Mouse (Mus musculus) cerebellum, adult 18-20 months (tissue): ENCODE results near the gene Pfkp.

Experiments
- DNase-seq, 2 experiments: peaks; one replicate each; pipeline ENCODE4 v3.0.0; 2021

Pfkp gene

DNA sequence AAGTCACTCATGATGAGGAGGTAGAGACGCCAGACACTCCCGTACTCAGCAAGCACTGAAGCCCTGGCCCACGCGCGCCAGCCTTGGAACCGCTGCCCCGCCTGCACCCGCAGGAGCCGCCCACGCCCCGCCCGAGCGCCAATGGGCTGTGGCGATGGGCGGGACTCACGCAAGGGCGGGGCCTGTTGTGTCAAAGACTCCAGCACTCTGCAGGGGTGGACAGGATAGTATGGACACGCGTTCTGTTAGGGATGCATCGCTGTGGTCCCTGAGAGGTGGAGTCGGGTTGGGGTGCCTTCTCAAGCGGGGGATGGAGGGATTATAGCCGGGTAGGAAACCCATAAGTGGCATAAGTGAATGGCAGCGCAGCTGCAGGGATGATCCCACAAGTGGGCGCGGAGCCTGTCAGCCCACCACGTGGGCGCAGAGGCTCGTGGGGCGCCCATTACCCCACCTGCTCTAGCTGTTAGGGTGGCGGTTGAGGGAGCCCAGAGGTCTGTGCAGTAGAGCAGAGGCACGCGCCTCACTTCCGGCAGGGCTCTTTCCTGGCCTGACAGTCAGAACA lies at the start of gene Pfkp:
Gene Pfkp, minus strand, starts transcription at position 109 of the 565 bp plus-strand sequence.
- peak; percentile 96 for DNase-seq

DNA sequence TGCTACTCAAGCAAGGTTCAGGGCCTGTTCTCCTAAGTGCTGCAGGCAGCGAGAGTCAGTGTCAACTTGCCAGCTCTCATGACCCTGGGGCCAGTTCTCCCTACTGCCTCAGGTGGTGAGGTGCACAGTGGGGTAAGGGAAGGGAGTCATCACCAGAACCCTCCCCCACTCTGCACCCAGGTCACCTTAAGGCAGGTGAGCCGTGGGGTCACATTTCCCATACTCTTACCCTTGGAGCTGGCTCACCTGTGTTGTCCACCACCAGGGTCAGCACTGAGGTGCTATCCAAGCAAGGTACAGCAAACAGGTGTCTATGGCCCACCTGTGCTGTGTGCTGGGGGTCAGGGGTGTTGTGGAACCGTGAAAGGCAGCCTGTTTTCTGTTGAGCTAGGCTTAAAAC lies 42.0 kb upstream of the Pfkp start:
- DNase-seq = no peak

DNA sequence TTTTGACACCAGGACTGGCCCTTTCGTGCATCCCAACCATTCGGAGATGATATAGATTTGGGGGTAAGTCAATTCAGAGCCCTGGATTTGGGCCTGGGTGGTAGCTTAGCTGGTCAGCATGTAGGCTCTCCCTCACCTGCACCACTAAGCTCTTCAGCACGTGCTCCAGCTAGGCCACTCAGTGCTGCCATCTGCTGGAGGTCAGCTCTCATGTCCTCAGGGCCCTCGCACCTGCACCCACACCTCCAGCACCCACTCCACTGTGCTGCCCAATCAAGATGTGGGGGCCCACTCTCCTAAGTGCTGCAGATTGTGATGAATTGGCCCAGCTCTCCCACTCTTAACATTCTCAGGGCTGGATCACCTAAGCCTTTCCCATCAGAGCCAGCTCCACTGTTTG lies 41.4 kb upstream of the Pfkp start:
- peak; percentile 66 to 70 for DNase-seq

DNA sequence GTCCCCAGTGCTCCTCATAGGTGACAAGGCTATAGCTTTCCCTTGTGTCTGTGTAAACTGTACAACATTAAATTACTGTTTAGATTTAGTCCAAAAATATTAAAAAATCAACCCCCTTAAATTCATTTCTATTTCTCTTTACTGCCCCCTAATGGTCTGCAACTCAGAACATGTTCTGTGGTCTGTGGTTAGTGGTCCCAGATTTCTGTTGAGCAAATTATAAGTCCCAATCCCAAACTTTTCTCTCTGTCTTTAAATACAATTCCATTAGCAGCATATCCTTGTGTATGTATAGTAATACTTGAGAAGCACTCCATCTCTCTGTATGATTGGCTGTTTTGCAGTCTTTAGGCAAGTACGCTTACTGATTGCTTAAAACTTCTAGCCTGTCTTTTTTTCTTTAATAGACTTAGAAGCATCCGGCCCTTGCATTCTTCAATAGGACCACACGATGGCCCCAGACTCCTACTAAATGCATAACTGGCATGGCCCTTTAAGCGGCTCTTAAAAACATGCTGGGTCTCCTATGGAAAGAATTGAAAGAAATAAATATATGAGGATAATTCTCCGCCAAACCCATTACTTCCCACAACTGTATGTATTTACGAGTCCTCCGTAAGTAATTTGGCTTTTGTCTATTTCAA lies 40.3 kb upstream of the Pfkp start:
- DNase-seq = peak in 1 of 2 experiments; percentile 37

DNA sequence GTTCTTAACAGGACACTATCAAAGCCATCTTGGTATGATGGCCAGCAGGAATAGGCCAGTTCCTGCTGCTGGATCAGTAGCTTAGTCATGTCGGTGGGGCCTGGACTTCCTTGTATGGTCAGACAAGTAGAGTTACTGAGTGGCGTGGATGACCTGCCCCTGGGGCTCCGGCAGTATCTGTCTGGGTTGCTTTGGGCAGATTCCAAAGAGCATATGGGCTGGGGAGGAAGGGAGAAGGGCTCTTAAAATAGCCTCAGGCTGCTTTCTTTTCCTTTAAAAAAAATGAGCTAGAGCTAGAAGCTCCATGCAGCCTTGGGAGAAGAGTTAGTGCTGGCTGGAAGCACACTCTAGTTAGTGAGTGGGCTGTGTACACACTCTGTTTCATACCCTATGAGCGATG lies 18.3 kb upstream of the Pfkp start:
- peak; percentile 49 to 54 for DNase-seq

DNA sequence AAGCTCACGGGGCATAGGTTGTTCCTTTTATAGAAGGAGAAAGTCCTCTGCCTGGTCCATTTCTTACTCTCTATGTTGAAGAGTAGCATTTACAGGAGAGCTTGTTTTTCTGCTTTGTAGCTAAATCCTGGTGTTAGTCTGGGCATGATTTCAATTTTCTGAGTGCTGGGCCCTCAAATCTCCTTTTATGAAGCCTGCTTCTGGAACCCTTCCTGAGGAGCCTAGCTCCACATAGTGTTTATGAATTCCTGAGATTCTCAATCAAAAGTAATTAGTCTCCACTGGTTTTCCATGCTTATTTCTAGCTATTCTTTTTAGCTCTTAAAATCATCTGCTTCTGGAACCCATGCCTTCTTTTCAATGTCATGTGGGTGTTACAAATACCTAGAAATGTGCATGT lies 16.9 kb upstream of the Pfkp start:
- DNase-seq = no peak

DNA sequence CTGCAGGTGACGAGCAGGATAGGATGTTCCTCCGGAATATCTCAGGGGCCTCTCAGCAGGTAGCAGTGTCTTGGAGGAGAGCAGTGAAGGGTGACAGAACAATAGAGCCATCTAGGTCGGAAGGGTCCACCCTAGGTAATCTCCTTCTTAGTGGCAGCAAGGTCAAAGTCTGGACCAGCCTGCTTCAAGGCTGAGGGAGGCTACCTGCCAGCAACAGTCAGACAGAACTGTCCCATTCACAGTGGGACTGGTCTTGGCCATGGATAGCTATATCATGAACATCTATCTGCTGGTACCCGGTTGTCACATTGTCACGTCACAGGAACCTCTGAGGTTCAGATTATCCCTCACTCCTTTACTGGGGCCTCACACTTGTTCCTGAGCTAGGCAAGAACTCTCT lies 15.6 kb upstream of the Pfkp start:
- DNase-seq = no peak

DNA sequence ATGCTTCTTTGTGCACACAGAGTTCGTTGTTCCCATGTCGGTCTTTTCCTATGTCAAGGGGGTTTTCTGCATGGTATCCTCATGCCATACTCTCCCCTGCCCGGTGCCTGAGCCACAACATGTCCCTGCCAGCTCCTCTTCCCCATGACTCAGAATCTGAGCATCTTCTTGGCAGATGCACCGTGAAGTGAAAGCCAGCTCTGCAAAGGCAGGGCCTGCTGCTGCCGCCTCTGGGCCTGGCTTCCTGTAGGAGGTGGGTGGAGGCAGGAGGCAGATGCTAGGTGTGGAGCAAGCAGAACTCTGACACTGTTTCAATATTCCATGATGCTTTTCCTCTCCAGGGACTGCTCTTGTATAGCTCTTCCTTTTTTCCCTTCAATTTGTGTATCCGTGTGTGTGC lies 10.7 kb upstream of the Pfkp start:
- DNase-seq = no peak

DNA sequence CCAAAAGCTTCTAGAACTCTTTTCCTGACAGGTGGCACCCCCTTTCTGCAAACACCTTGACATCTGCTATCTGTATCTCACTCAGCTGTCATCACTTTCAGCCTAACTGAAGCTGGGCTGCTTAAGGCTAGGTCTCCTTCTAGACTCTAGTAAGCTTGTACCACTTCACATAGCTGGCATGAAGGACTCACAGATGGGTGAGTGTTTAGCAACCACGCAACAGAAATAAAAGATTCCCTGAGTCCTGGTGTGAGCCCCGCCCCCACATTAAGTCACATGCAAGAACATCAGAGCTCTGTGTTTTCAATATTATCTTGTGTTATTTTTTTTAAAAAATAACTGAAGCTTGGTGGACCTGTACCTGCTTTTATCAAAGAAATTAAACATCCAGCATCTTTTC lies 8.7 kb upstream of the Pfkp start:
- DNase-seq = no peak

DNA sequence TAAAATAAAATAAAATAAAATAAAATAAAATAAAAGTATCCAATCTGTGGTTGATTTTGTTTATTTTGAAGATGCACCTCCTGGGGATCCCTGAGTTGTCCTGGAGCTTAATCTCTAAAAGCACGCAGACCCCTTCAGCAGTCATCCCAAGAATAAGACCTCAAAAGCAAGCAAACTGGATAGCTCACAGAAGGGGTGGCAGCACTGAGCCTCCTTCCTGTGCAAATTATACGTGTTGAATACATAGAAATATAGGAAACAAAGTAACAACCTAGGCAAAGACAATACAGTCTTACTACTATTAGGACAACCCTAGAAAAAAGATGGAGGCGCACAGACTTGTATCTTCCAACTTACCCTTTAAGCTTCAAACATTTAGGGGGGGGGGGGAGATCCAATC lies 965 bp upstream of the Pfkp start:
- DNase-seq = no peak

DNA sequence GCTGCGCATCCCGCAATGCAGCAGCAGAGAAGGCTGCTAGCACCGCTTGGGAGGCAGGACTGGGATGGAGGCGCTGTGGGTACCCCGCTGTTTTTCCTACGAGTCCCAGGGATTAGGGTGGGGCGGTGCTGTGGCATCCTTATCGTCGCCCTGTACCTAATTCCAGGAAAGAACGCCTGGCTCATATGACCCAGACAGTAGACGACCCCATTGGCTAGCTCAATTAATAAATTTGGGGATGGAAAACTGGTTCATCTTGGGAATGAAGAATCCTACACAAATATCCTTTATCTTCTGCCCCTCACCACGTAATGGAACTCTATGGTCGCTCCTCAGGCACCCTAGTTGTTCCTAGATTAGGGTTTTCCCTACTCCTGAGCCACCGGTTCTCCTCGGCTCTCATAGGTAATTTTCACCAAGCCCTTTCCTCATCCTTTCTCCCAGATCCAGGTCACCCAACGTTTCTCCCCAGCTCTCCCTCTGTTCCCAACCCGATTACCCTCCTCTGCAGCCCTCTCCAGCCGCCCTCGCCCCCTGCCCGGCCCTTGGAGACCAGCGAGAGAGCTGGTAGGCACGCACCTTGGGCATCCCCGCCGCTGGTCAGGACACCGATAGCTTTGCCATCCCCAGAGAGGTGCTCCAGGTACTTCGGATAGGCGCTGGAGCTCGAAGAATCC lies 447 bp downstream of the Pfkp start:
- peak; percentile 46 to 56 for DNase-seq

DNA sequence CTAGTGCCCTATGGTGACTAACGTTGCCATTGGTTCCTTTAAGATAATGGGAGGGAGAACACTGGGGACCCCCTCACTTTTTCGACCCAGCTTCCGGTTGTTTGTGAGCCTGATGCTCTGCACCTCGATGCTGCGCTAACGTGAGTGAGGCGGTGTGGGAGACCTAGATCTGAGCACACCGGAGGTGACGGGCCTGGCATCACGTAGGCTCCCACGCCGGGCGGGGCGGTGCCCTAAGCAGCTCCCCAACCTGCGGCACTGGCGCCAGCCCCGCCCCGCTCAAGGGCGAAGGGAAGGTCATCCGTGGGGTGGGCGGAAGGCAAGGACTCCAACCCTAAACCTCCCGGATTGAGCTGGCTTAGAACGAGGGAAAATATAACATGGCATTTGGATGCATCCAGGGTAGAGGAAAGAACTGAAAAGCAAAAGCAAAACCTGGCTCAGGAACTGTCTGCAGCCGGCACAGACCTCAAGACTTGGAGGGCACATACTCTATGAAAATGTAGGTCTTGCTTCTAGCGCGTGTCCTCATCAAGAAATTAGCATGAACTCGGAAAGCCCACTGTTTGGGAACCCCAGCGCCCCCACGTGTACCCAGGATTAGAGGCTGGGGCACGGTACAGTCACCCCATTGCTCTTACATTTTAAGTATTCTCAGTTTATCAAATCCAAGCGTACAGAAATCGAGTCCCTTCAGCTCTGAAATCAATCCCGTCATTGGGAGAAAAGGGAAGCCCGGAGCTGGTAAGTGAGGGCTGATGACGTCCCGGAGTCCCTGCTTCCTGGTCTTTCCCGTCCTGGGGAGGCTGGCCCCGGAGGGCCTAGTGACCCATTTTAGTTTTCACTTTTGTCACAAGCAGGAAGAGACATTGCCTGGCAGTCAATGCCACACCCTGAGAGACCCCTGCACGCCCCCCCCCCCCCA lies 1.2 kb downstream of the Pfkp start:
- DNase-seq = peak; percentile 86 to 89

DNA sequence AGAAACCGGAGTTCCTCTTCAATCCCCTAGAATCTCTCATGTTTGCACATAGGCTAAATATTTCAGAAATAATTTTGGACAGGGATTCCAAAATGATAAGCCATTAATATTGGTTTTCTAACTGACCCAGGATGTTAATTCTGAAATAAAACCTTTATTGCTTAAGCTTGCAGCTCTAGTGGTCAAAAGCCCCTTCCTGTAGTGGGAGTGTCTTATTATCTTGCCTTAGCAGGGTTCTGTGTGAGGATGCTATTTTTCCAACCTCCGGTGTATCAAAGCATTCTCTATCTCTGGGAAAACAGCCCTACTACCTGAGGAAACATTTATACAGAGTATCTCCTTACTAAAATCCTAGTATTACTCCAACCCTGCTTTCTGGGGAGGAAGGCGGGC lies 1.9 kb downstream of the Pfkp start:
- no peak for DNase-seq

DNA sequence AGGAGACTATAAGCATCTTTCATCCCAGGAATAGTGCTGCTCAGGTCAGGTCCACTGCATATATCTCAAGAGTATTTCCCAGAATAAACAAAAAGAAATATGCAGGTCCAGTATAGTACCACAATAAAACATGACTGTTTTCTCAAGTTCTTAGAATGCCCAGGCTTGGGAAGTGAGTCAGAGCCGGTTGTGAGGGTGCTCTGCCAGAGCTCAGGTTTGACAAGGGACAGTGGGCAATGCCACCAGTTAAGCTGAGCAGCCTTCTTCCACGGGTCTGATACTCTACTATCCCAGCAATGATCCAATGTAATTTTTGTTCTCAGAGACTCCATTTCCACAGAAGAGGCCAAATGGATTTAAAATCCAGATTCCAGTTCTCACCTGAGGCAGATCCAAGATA lies 2.3 kb downstream of the Pfkp start:
- DNase-seq = no peak

DNA sequence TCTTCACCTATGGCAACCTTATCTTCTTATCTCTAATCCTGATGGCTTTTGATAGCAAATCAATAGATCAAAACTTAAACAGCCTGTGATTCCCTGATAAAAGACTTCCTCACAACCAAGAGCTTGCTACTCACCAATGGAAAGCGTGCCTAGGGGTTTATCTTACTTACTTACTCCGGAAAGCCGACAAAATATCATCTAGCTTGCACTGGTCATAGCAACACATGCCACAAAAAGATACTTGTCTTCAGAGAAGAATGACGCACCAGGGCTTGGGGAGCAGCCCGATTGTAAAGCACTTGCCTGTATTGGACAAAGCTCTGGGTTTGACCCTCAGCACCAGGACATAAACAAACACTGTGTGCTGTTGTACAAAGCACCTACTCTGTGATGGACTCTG lies 4.6 kb downstream of the Pfkp start:
- no peak for DNase-seq

DNA sequence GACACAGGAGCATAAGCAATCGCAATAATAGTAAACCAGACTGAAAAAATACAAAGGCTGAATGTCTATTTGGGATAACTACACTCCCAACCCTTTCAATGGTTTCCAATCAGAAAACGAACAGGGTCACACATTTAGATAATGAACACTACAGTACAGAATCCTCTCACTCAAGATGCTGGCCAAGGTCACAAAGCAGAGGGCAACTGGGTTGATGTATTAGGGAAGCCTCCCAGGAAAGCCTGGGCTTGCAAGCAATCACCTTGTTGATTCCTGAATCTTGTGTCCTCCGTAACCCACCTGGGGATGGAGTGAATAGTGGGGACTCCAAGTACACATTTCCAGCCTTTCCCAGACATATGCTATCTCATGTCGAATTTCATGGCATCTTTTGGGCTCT lies 5.6 kb downstream of the Pfkp start:
- DNase-seq = no peak

DNA sequence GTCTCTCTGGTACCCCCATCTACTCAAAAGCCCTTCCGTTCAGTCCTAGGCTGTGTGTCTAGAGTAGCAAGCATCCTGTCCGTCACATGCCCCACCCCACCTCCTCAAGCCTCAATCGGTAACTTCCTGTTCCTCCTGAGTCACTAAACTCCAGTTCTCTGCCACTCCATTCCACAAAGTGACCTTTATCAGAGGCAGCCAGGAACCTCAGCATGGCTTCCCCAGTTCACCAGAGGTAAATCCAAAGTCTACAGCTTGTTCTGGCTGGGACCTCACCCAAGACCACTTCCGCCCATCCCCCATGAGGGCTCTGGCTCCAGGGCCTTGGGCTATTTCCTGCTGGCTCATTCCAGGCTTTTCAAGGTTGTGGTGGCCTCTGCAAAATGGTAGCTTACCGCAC lies 6.1 kb downstream of the Pfkp start:
- DNase-seq = no peak

DNA sequence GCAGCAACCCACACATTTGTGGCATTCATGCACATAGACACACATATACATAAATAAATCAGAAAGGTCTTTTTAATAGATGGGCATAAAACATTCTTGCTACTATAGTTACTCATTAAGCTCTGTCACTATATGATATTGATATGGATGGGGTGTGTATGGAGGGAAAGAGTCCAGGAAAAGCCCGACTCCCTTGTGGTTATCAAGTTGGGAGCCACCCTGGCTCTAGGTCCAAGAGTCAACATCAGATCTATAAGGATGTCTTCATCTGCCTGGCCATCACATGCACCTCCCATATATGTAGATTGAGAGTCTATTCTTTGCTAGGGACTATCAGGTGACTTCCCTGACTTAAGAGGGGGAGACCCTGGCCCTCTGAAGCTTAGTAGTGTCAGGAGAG lies 7.1 kb downstream of the Pfkp start:
- no peak for DNase-seq

DNA sequence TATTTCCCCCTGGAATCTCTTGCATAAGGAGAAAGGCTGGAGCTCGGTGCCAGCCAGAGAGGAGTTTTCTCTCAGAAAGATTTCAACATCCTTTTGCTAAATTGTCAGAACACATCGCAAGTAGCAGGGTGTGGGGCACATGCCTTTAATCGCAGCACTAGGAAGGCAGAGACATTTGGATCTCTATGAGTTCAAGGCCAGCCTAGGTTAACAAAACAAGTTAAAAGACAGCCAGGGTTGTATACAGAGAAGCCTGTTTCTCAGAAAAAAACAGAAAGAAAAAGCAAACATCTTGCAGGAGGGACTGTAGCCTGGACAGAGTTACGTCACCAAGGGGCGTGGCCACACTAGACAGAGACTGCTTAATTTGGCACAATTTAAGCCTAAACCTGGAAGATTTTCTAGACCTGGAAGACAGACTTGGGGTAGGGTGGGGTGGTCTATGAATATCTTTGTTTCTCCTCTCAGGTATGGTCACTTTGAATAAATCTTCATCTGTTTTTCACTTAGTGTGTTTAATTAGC lies 9.0 kb downstream of the Pfkp start:
- DNase-seq = no peak

DNA sequence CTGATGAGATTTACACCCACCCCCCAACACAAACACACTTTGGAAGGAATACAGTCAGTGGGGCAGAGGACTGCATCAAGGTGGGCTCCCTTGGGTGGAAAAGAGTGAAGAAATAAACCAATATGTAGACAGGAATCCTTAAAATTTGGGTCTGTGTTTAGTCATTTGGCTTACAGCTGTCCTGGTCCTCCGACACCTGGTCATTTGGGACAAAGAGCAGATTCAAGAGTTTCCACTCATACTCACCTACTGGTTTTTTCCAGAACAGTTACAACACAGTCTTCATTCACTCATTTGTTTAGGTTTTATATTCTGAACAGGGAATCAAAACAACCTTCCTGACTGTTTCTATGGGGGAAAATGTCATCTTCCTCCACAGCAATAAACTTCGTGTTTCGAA lies 9.6 kb downstream of the Pfkp start:
- no peak for DNase-seq

DNA sequence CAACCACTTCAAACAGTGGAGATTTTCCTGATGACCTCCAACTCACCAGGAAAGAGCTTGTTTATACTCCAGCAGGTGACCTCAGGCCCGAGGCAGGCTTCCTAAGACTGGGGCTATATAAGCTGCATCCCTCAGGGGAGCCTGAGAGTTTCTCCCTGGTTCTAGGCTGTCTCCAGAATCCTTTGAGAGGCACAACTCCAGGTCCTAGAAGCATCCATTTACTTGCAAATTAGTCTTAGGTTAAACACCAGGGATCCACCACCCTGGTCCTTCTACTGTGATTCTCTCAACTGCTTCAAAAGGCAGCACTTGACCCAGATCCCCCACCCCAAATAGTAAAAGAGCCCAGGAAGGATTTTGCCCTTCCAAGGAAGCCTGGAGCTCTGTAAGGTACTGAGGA lies 10.2 kb downstream of the Pfkp start:
- DNase-seq = no peak

DNA sequence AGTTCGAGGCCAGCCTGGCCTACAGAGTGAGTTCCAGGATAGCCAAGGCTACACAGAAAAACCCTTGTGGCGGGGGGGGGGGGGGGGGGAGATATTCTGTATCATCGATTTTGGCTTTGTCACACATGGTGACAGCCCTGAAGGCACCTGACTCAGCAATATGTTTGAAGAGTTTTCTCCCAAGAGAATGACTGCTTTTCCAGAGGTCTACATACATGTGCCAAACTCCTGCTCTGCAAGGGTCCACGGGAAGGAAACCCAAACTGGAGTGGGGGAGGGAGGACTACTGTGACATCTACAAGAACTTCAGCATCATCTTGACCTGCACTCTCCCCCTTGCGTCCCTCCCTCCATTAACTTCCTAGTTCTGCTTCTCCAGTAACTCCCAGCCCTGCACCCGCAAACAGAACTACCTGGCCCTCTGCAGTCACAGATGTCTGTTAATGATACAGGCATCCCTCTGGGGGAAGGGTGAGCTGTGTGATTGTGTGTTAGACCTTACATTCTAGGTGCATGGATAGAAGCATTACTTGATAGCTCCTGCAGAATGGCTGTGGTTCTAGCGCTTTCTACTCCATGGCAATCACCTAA lies 10.9 kb downstream of the Pfkp start:
- DNase-seq = no peak

DNA sequence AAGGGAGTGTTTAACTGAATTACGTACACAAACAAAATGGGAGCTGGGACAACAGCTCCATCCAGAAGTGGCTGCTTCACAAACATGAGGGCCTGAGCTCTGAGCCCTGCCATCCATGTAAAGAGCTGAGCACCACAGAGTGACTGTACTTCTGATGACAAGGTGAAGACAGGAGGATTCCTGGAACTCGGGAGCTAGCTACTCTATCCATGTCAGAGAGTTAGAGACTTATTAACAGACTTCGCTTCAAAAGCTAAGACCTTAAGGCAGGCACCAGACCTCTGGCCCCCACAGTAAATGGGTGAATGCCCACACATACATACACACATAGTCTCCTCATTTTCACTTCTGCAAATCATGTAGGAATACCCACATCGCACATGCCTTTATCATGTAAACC lies 11.6 kb downstream of the Pfkp start:
- DNase-seq = no peak
